Mouse (Mus musculus): ENCODE measurements around the gene Chpf2.

Gene Chpf2

GRCm38 (mm10) chr5:24591268-24591721, 4.8 kb downstream of the Chpf2 start:
- DNase-seq (ENCODE audit: low spot score in 2 of 2): no peak

GRCm38 (mm10) chr5:24591796-24592470, 5.4 kb downstream of the Chpf2 start:
- no peak for DNase-seq (ENCODE audit: low spot score in 2 of 2)

GRCm38 (mm10) chr5:24592471-24593160, 6.1 kb downstream of the Chpf2 start:
- DNase-seq (ENCODE audit: low spot score in 2 of 2): no peak

DNA sequence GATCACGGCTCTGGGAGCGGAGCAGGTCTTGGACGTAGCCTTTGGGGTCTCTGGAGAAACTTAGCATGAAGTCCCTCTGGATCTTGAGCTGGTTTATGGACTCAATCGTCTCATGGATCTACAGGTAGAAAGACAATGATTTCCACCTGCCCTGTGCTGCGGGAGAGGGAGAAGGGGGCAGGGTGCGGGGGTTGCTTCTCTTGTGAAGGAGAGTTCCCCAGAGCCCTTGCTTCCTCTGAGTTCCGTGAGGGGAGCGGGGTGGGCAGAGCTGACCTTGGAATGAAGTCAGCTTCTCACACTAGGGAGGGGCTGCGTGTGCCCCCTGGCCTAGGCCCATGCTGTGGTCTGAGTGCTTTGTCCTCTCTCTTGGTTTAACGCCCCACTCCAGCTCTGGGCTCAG, 6.7 kb downstream of the Chpf2 start:
- no peak for DNase-seq (ENCODE audit: low spot score in 2 of 2)

GRCm38 (mm10) chr5:24593928-24594327, 7.4 kb downstream of the Chpf2 start:
- no peak for DNase-seq (ENCODE audit: low spot score in 2 of 2)

GRCm38 (mm10) chr5:24594346-24594745, 7.8 kb downstream of the Chpf2 start:
- no peak for DNase-seq (ENCODE audit: low spot score in 2 of 2)

DNA sequence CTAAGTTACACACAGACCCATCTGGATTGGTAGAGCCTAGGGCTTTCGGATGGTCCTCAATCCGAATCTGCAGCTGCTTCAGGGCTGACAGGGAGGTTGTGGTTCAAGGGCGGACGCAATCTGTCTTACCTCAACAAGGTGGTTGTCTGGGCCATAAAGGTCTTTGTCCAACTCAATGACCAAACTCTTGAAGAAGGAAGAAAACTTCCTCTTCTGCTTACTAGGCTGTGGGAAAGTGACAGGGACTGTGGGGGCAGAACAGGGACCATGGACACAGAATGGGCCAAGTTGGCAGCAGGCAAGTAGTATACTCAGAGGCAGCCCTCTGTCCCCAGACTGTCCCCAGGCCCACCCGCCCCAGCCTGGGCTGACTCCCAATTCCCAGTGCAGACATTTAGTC, 8.7 kb downstream of the Chpf2 start:
- no peak for DNase-seq (ENCODE audit: low spot score in 2 of 2)

DNA sequence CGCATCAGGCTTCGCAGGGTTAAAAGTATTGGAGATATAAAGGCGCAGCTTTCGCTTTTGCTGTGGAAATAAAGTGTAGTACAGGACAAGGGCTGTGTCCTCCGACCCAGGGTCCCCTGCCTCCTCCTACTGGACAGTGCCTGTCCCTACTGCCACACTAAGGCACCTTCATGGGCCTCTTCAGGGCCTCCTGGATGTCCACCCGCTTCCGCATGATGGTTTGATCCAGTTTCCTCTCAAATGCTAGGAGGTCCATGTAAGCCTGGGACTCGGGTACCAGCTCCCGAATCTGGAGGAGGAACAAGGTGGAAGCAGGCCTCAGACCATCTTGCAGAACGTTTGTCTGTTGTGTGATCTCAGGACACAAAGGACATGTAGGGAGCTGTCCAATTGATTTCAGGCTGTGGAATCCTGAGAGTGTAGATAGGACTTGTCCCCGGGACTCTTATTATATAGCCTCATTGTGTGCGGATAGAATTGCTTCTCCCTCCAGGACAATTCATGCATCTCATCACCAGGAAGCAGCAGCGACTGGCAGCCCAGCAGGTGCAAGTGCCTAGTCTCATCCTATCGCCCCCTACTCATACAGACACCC, 9.3 kb downstream of the Chpf2 start:
- DNase-seq (ENCODE audit: low spot score in 2 of 2): no peak

- DNase-seq (ENCODE audit: low spot score in 2 of 2): peak; percentile 76 to 83
Observed at GRCm38 (mm10) chr5:24596519-24597171, 10.1 kb downstream of the Chpf2 start.

- DNase-seq (ENCODE audit: low spot score in 2 of 2): peak; percentile 69 to 70
Observed at GRCm38 (mm10) chr5:24597221-24597728, 10.7 kb downstream of the Chpf2 start.

GRCm38 (mm10) chr5:24597901-24598569, 11.5 kb downstream of the Chpf2 start:
- DNase-seq (ENCODE audit: low spot score in 2 of 2): peak in 1 of 2 experiments; percentile 18

DNA sequence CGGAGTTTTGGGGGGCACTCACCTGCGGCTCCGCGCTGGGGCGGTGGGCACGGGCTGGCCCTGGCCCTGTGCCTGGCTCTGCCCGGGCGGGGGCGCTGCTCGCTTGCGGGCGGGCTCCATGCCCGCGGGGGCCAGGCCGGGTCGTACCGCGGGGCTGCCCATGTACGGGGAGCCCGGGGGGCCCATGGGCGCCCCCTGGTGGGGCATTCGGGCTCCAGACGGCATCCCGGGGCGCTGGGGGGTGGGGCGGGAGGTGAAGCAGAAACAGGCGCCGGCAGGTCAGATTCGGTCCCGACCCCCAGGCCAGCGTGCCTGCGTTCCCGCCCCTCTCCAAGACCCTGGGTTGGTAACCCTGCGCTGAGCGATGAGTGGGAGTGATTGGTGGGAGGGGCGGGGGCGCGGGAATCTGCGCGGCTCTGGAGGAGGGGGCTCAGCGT, 12.0 kb downstream of the Chpf2 start:
- peak; percentile 48 to 67 for DNase-seq (ENCODE audit: low spot score in 2 of 2)

DNA sequence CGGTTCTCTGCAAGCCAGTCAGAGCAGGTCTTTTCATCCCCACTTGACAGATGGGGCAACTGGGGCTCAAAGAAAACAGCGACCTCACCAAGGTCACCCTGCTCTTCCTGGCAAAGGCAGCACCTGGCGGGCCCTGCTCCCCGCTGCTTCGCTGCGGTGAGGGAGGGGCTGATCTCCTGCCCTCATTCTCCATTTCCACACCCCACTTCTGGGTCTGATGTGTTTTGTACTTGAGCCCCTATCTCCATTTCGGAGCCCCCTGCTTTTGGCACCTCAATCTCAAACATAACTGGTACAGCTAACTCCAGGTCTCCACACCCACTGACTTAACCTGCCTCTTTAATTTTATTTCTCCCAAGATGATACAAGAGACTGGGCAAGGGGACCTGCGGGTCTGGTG, 12.6 kb downstream of the Chpf2 start:
- no peak for DNase-seq (ENCODE audit: low spot score in 2 of 2)

GRCm38 (mm10) chr5:24600236-24600635, 13.7 kb downstream of the Chpf2 start:
- no peak for DNase-seq (ENCODE audit: low spot score in 2 of 2)

GRCm38 (mm10) chr5:24601071-24601835, 14.7 kb downstream of the Chpf2 start:
- no peak for DNase-seq (ENCODE audit: low spot score in 2 of 2)

DNA sequence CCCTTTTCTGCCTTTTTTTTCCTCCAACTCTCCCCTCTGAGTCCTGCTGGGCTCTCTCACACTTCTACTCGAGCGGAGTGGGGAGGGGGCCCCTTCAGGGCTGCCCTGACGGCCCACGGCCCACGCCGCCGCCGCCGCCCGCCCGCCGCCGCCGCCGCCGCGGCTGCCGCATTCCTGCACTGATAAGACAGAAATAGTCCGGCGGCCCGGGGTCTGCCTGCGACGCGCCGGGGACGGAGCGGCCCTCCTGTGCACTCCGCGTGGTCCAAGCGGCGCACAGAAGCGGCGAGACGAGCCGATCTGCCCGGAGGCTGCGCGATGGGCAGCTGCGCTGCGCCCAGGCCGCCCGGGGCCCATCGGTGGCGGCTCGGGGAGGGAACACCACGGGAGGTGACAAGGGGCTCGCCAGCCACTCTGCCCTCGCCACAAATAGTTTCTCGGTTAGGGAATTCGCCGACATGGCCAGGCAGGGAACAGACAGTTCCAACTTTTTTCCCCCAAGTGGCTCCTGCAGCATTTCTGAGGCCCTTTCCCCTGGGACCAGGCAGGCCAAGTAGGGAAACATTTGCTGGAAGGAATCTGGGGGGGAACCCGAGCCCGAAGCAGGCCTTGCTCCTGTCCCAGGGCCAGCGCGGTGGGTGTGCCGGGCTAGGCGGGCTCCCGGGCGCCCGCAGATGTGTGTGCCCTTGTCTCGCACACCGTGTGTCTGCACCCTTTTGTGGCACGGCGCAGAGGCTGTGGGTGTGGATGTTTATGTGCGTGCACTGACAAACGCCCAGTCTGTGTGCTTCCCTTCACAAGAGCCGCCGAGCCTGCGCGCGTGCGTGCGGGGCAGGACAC, 15.6 kb downstream of the Chpf2 start:
- no peak for DNase-seq (ENCODE audit: low spot score in 2 of 2)

DNA sequence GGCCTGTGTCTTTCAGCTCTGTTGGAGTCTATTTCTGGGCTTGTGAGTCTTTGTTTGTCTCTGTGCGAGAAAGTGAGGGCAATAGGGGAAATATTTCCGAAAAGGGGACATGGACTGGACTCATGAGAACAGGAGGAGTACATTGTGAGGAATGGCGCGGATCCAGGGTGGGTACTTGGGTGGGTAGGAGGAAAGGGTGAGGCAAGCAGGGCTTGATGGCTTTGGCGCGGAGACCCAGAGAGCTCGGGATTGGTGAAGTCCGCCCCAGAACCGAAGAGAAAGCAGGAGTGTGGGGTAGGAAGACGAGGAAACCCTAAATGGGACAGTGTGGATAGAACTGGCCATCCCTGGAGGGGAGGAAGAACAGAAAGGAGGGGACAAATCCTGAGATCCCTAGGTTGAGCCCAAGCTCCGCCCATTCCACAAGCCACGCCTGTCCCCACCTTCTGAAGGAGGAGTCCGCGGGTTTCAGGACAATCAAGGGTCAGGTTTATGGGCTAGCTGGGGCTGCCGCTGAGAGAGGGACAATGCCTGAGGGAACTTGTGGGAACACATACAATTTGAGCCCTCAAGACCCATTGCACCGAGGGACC, 16.3 kb downstream of the Chpf2 start:
- no peak for DNase-seq (ENCODE audit: low spot score in 2 of 2)

GRCm38 (mm10) chr5:24603431-24604010, 17.0 kb downstream of the Chpf2 start:
- DNase-seq (ENCODE audit: low spot score in 2 of 2): no peak

GRCm38 (mm10) chr5:24604080-24604655, 17.6 kb downstream of the Chpf2 start:
- no peak for DNase-seq (ENCODE audit: low spot score in 2 of 2)
